Mouse (Mus musculus) ovary, postnatal 36 days (tissue): ENCODE results near the gene Wars2.

Experiments
- DNase-seq: peaks from one replicate; pipeline ENCODE4 v3.0.0; 2022; ENCODE audit warnings: low spot score, mixed read lengths

Wars2 gene

DNA sequence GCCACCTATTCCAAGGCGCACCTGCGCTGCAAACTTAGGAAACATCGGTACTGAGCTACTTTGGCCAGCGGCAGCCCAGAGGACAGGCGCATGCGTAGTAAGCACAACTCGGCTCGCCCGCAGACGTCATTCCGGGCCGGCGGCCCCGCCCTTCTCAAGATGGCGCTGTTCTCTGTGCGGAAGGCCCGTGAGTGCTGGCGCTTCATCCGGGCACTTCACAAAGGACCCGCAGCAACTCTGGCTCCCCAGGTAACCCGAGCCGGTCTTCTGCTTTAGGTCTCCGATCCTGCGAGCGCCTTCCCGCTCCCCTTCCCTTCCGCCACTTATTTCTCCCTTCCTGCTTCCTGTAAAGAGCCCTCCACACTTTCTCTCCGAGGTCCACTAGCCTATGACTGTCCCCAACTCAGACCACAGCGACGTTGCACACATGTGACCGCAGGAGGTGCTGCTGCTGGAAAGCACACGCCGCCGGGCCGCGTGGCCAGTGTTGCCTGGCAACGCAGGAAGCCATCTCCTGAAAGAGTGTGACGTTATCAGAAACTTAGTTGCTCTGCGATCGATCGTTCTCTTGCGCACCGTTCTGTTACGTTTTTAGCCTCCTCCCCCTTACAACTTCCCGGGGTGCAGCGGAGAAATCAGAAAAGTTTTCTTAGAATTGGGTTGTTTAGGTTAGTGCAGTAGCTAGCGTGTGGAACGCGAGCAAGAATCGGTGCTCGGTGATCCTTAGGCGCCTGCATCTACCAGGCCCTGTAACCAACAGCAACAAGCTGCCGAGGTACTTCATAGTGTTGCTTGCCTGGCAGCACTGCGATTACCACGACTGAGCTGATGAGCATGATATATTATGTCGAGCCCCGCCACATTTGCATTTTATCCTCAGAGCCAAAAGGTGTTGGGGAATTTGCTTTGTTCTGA lies at the start of gene Wars2:
Gene Wars2, plus strand, starts transcription at position 129 of the 915 bp plus-strand sequence.
- DNase-seq = peak; percentile 92

DNA sequence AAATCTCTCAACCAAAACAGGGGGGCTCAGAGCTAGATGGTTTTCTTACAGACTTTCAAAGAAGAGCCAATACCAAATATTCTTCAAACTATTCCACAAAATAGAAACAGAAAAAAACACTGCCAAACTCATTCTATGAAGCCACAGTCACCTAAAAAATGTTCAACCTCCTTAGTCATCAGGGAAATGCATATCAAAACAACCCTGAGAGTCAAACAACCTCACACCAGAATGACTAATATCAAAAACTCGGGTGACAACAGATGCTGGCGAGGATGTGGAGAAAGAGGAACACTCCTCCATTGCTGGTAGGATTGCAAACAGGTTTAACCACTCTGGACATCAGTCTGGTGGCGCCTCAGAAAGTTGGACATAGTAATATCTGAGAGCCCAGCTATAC lies 44.1 kb upstream of the Wars2 start:
- DNase-seq = no peak

GRCm38 (mm10) chr3:99110353-99111213 lies 30.3 kb upstream of the Wars2 start:
- DNase-seq = no peak

DNA sequence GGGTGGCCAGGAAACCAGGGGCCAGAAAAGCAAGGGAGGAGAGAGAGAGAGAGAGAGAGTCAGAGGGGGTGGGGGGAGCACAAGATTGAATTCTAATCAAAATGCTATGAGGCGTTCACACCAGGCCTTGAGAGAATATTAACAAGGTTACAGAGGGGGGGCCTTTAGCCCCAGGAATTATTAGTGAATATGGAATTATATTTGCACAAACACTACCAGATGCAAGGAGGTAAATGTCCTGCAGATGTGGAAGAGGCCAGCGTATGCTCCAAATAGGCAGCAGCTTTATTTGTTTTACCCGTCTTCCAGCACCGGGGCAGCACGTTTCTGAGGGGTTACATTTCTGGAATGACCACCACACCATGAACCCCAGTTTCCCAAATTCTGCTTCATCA lies 29.7 kb upstream of the Wars2 start:
- no peak for DNase-seq

- no peak for DNase-seq
These were observed 27.5 kb upstream of the Wars2 start for GRCm38 (mm10) chr3:99113266-99113837.

DNA sequence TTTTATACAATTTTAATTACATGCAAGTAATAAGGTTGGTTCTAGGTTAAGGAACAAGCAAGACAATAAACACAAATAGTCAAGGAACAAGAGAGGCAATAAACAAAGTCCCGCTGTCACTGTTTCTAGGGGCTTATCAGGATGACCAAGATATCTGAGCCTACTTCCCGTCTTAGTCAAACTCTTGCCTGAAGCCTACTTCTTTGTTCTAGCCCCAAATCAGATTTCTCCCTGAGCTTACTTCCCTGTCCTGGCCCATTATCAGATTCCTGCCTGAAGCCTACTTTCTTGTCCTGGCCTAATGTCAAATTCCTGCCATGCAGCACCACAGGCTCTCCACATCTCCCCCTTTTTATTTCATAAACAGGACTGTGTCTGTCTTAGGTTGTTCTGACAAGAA lies 19.9 kb upstream of the Wars2 start:
- DNase-seq = no peak

- no peak for DNase-seq
These were observed 10.3 kb upstream of the Wars2 start for GRCm38 (mm10) chr3:99130521-99130920.

DNA sequence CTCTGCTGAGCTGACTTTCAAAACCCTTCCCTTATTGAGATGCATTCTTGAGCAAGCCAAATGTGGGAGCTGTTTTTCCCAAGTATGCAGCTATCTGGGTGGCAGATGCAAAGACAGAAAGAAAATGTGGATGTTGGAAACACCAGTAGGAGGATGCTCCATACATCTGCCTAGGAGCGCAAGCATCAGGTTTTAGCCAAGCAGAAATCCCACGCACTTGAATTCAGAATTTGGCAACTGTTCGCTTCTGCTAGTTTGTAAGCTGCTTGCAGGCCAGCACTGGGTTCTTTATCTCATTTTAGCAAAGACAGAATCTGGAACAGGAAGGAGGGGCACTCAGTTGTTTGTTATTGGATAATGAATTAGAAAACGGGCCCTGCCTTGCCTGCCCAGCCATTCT lies 8.9 kb upstream of the Wars2 start:
- no peak for DNase-seq

DNA sequence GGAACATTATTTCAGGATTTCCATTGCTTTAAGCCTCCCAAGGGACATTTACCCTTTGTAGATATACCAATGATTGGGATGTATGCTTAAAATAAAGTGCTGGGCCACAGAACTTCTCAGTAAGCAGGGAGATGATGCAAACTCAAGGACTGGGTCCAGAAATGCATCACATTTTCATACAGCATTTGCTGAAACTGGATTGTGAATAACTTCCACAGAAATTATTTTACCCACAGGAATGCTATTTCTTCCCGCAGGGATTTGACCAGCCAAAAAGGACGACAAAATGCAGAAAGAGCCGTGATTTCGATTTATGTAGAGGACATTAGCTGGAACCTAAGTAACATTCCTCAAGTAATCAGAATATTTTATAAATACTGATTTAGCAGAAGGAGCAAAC lies 7.0 kb upstream of the Wars2 start:
- DNase-seq = no peak

GRCm38 (mm10) chr3:99147886-99148285 lies 7.0 kb downstream of the Wars2 start:
- no peak for DNase-seq

GRCm38 (mm10) chr3:99149035-99149434 lies 8.2 kb downstream of the Wars2 start:
- DNase-seq = no peak

GRCm38 (mm10) chr3:99156286-99156685 lies 15.4 kb downstream of the Wars2 start:
- no peak for DNase-seq

GRCm38 (mm10) chr3:99156987-99157386 lies 16.1 kb downstream of the Wars2 start:
- no peak for DNase-seq

DNA sequence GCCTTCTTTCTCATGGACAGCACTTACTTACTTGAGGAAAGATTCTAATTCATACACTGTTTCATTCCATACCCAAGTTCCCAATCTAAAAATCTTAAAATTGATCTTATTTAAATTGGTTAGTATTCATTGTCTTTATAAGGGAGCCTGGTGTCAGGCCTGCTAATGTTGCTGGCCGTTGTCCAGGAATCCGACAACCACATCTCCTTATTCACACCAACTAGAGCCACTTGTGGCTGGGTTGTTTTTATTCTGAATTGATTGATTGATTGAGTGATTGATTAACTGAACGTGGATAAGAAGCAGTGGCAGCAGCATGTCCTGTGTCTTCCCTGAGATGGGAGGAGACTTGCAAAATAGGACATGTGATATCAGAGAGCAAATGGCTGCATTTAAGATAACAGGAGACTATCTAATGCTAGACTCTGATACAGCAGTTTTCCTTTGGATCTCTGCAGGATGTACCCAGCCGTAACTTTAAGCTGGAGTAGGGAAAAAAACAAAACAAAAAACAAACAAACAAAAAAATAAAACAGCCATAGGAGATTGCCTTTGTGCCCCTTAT lies 16.7 kb downstream of the Wars2 start:
- DNase-seq = no peak

GRCm38 (mm10) chr3:99160016-99160415 lies 19.1 kb downstream of the Wars2 start:
- no peak for DNase-seq

DNA sequence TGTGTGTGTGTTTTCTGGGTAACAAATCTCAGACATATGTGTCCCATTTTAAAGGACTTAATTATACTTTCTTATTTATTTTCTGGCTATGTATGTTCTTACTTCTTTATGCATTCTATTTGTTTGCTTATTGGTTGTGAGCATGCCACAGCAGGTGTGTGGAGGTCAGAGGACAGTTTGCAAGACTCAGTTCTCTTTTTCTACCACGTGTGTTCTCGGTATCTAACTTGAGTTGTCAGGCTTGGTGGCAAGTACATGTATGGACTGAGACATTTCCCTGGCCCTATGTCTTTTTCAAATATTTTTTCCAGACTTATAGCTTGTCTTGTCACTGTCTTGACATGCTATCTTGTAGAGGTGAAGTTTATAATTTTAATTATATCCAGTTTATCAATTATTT lies 21.3 kb downstream of the Wars2 start:
- no peak for DNase-seq

- no peak for DNase-seq
These were observed 26.9 kb downstream of the Wars2 start for GRCm38 (mm10) chr3:99167734-99168133.

- DNase-seq = no peak
These were observed 32.3 kb downstream of the Wars2 start for GRCm38 (mm10) chr3:99173178-99173577.

DNA sequence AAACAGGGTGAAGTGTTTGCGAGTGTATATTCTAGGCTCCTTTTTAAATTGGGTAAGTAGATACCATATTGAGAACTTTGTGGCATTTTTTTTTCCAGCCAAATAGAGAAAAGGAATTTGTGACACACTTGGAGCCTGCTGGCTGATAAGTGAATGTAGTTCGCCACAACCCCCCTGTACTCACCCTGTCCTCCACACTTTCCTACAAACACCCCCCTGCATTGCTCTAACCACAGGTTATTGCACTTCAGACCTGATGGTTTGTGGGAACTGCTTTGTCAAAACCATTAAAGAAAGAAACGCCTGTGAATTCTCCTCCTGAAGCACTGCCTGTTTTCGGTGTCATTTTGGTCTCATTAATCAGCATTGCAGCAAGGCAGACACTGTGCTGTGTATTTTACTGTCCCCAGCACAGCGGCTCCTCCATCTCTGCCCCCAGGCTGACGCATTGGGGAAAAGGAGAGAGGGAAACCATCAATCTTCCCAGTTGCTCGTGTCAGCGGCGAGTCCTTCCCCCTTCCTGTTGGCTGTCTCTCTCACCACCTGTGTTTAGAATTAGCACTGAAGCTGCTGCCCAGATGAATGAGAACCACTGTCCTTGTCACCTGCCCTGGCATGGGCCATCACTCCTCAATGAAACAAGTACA lies 33.9 kb downstream of the Wars2 start:
- DNase-seq = no peak

DNA sequence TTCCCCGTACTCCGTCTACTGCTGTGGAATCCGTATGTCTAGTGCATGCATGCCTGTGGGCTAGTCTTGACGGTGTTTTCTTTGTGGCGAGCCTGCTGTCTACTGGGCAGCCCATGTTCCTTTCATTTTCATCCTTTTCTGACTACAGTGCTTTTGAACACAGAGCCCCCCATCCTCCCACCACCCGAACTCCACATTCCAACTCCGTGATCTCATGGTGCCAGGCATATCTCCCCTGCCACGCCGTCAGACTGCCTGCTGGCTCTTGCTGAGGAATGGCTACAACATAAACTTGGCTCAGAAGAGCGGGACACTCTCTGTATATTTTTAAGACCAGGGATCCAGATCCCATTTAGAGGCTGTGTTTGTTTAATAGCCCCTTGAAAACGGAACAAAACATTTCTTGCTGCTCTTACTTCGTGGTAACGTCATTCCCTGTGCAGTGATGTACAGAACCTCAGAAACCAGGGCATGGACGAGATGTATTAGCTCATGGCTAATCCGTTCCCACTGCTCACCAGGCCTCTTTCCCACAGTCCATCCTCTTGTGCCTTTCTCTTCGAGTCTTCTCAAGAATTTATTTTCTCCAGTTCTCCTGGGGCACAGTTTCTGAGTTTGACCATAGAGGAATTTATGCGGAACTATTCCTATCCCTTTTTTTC lies 42.6 kb downstream of the Wars2 start:
- DNase-seq = no peak

DNA sequence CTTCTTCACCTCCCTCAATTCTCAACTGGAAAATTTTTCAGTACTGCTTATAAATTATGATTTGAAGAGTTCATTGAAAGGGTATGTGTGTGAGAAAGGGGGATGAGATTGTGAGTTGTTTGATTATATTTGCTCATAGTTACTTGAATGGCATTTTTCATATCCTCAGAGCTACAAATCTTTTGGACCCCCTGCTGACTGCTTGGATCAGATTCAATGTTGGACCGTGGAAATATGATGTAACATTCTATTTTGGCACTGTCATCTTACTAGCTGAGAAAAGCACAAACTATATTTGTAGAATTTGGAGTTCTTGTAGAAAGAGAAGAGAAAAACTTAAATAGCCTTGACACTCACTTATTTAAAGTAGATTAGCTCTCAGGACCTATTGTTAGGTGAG lies 43.5 kb downstream of the Wars2 start:
- DNase-seq = no peak
